ENCODE assay signal across 8 mouse cellular contexts in genomic region chrX:13072461-13072982, GRCm38 (mm10). TPM values are rescaled to one million over a fixed set of nuclear protein-coding genes. Genes with fewer than 3 reads are reported as not detected.
DNase-seq lines count a peak whose midpoint lies in the region; ATAC-seq and TF ChIP-seq lines count a peak whose summit lies in the region.

No protein-coding gene starts in this region.

- no peaks in the 10 kb centered on the region for H3K36me3 ChIP-seq in hindbrain, postnatal 0 days (ENCODE audit: insufficient read depth, low read length)
- peaks cover 5% of the 10 kb centered on the region for H3K36me3 ChIP-seq in megakaryocyte, embryonic 14.5 days (replicated peaks; ENCODE audit: low read length)

- intact Hi-C loops in gastrocnemius, adult 2 months (cut with DNase I) = loop anchor here (5.0 kb wide), 2 partner anchors 135 to 395 kb away; no protein-coding TSS in a partner anchor
- intact Hi-C loops in left cerebral cortex, postnatal 10 days (cut with DNase I) = loop anchor here (5.0 kb wide), 1 partner anchor 195 kb away; no protein-coding TSS in a partner anchor

- H3K9ac ChIP-seq in hindbrain, postnatal 0 days (replicated peaks; ENCODE audit: low read length) = peak overlapping the region; percentile 90

- peak overlapping the region; percentile 55 for H3K4me2 ChIP-seq in hindbrain, postnatal 0 days (ENCODE audit: low read depth, low read length)

- ATAC-seq in activated CD4-positive, CD25-positive, alpha-beta regulatory T cell, adult 4 months = peak; percentile 8
- ATAC-seq in common myeloid progenitor, adult 5-6 weeks (replicated peaks; ENCODE audit: low read depth, poor library complexity, severe bottlenecking) = peak; percentile 21
- ATAC-seq in hindbrain, postnatal 0 days = peak; percentile 52

- peak overlapping the region; percentile 98 for H3K27ac ChIP-seq in gastrocnemius, adult 2 months
- H3K27ac ChIP-seq in hindbrain, postnatal 0 days = peak overlapping the region; percentile 96

- no peaks in the 10 kb centered on the region; the same call in 1 of the 2 replicates for H3K27me3 ChIP-seq in hindbrain, postnatal 0 days (ENCODE audit: insufficient read depth, low read length)
- peaks cover 9% of the 10 kb centered on the region for H3K27me3 ChIP-seq in megakaryocyte, embryonic 14.5 days (replicated peaks)

- DNase-seq in gastrocnemius, adult 2 months = peak; percentile 82
- peak; percentile 75 for DNase-seq in hindbrain, postnatal 0 days (ENCODE audit: low spot score)
- peak; percentile 49 to 85 for DNase-seq in left cerebral cortex, postnatal 10 days (ENCODE audit: extremely low spot score in 1 of 2, low spot score in 2 of 2)
- DNase-seq in right cerebral cortex, adult 18-20 months = peak; percentile 49
- peak; percentile 11 for DNase-seq in urinary bladder, postnatal 10 days (ENCODE audit: low spot score)

- 18% methylated on average over 65 of the region's 73 CpGs for WGBS in hindbrain, postnatal 0 days

- peak overlapping the region; percentile 90 for H3K4me3 ChIP-seq in gastrocnemius, adult 2 months
- peak overlapping the region; percentile 67 for H3K4me3 ChIP-seq in hindbrain, postnatal 0 days (ENCODE audit: low read length)
- peak overlapping the region; percentile 95 for H3K4me3 ChIP-seq in megakaryocyte, embryonic 14.5 days (replicated peaks)

- no peaks in the 10 kb centered on the region for H3K9me3 ChIP-seq in hindbrain, postnatal 0 days (ENCODE audit: low read length)
- peaks cover 15% of the 10 kb centered on the region for H3K9me3 ChIP-seq in megakaryocyte, embryonic 14.5 days

- TF ChIP-seq CTCF in gastrocnemius, adult 2 months (IDR thresholded peaks at IDR 0.05) = no peak
- no peak for TF ChIP-seq CTCF in hindbrain, postnatal 0 days (IDR thresholded peaks at IDR 0.05; ENCODE audit: low read depth)

- no peaks in the 10 kb centered on the region for H3K4me1 ChIP-seq in hindbrain, postnatal 0 days (ENCODE audit: insufficient read depth, low read length)
- H3K4me1 ChIP-seq in megakaryocyte, embryonic 14.5 days = peaks cover 3% of the 10 kb centered on the region; the same call in 1 of the 2 replicates

RNA-seq across cellular contexts. Expression of gene Usp9x, which starts 1.2 kb away (rescaled TPM):
- 10 to 100 TPM; 27.6 to 31.0 TPM for polyA plus RNA-seq in activated CD4-positive, CD25-positive, alpha-beta regulatory T cell, adult 4 months (2017; shearing (Covaris generic))
- total RNA-seq in common myeloid progenitor, adult 5-6 weeks (2017) = 148 and 154 TPM in 2 replicates
- 100 to 1,000 TPM; 130 to 150 TPM for total RNA-seq in gastrocnemius, adult 2 months (2021)
- total RNA-seq in hindbrain, postnatal 0 days (2014; rRNA removed) = 259 and 270 TPM in 2 replicates
- 28.2 and 29.0 TPM in 2 replicates for polyA plus RNA-seq in hindbrain, postnatal 0 days (2015; fragmentation: Nextera tagmentation; extraction: Ambion mirVana)
- 100 to 1,000 TPM; 279 to 291 TPM for total RNA-seq in left cerebral cortex, postnatal 10 days (2021)
- polyA plus RNA-seq in megakaryocyte, embryonic 14.5 days (2012; ENCODE audit: insufficient read depth, low replicate concordance) = 0.97 TPM in 1 of 2 replicates, not detected in the other

Comparison
In these comparisons a context has a peak if more than half of its experiments do, and no peak if none do; other contexts are left out.
1. Peak in every context shown above with its lines: DNase-seq, ATAC-seq, H3K4me3 ChIP-seq and H3K27ac ChIP-seq.
2. DNase-seq: peak in every context shown above with its lines; median percentile 82 in gastrocnemius, adult 2 months; 75 in hindbrain, postnatal 0 days; 67 in left cerebral cortex, postnatal 10 days; 49 in right cerebral cortex, adult 18-20 months; 11 in urinary bladder, postnatal 10 days.